Mouse (Mus musculus): Measurements from ENCODE around the gene Tpcn2. TPM values are rescaled to one million over a fixed set of nuclear protein-coding genes. Genes with fewer than 3 reads are reported as not detected.

Tpcn2 gene
- total RNA-seq, 2 experiments from 2014 or later, result 3.0 to 4.2 TPM

Other genes starting within 250 kb of the Tpcn2 start
- not detected for gene 1810010D01Rik, start 75.9 kb downstream of the Tpcn2 start, total RNA-seq (2021)
- 1 to 10 TPM; 4.3 to 5.5 TPM for gene Mrgprf, start 16.8 kb upstream of the Tpcn2 start, total RNA-seq (2021)
- gene Mrgprd, start 30.8 kb upstream of the Tpcn2 start, total RNA-seq (2021), result not detected